Mouse (Mus musculus): ENCODE measurements around the gene Timm13. TPM values are rescaled to one million over a fixed set of nuclear protein-coding genes. Genes with fewer than 3 reads are reported as not detected.

Gene Timm13
- total RNA-seq, 2 experiments from 2014 or later, result 120 to 153 TPM

DNA sequence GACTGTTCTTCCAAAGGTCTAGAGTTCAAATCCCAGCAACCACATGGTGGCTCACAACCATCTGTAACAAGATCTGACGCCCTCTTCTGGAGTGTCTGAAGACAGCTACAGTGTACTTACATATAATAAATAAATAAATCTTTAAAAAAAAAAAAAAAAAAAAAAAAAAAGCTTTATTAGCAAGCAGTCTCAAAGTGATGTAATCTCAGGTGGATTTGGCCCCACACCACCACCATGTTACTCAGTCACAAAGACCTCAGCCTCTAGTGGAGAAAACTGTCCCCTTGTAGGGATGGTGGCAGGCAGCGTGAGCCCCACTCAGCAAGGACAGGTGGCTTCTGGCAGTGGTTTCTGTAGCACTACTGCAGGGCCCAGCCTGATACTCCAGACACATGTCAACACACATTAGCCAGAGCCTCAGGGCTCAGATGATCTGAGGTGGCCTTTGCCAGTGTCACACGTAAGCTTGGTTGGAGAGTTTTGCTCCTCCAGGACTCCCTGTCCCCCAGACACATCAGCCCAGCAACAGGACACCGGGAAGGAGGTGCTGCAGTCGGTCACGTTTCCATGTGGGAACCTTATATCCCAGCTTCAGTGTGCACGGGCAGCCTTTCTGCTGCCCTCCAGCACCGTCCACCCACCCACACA is 12.7 kb upstream of the Timm13 start:
- no peak for DNase-seq (ENCODE audit: low spot score in 2 of 2)
- intact Hi-C loops (cut with DNase I), result loop anchor here (10.0 kb wide), 1 partner anchor 171 kb away; no protein-coding TSS in a partner anchor

DNA sequence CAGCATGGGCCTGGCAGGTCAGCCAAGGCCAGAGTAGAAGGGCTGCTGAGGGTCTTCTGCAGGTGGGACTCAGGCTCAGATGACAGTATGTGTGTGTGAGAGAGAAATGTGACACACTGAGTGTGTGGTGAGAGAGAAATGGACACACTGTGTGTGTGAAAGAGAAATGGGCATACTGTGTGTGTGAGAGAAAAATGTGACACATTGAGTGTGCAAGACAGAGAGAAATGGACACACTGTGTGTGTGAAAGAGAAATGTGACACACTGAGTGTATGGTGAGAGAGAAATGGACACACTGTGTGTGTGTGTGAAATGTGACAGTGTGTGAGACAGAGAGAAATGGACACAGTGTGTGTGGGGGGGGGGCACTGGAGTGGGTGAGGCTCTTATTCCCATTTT is 11.1 kb upstream of the Timm13 start:
- no peak for DNase-seq (ENCODE audit: low spot score in 2 of 2)
- intact Hi-C loops (cut with DNase I), result loop anchor here (10.0 kb wide), 1 partner anchor 173 kb away; no protein-coding TSS in a partner anchor

DNA sequence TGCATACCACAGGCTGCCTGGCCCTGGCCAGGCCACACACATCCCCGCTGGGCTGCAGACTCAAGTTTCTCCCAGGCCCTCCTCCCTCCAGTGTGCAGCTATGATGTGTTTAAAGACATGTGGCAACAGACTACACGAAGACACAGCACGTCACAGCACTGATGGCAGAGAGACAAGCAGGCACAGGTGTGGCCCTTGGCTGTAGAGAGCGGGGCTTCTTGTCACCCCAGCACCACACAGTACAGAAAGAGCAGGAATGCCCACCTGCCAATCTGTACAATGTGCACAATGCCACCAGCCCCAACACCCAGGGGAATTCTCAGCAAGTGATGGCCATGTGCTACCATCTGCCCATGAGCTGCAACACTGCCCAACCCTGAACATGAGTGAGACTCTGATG is 10.6 kb upstream of the Timm13 start:
- DNase-seq (ENCODE audit: low spot score in 2 of 2), result no peak
- intact Hi-C loops (cut with DNase I), result loop anchor here (10.0 kb wide), 1 partner anchor 173 kb away; no protein-coding TSS in a partner anchor

DNA sequence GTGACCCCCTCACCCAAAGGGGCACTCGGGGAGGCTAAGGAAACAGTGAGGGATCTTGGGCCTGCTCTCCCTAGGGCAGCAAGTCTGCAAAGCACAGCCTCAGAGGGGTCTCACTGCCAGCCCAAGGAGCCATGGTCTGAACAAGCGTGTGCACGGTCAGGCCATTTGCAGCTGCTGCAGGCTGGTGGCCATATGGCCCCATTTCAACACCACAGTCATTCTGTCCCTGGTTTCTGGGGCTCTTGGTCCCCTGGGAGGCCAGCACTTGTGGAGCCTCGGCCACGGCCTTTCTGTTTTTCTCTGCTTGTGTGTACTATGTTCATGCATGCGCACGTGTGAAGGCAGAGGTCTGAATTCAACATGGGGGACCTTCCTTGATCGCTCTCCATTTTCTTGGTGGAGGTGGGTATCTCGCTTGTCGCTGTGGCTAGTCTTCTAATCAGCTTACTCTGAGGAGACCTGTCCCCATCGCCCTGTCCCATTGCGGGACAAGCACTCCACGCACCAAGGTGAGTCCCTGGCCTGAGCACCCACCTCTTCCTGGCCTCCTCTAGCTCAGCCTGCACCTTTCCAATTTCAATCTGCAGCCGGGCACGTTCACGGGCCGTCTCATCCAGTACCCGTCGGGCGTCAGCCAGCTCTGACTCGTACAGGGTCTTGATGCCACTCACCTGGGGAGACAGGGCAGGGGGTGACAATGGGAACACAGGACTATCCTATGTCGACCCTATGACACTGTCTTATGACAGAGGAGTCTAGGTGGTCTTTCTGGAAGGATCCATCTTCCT is 8.8 kb upstream of the Timm13 start:
- DNase-seq (ENCODE audit: low spot score in 2 of 2), result no peak
- intact Hi-C loops (cut with DNase I), result loop anchor here (10.0 kb wide), 1 partner anchor 175 kb away; no protein-coding TSS in a partner anchor

DNA sequence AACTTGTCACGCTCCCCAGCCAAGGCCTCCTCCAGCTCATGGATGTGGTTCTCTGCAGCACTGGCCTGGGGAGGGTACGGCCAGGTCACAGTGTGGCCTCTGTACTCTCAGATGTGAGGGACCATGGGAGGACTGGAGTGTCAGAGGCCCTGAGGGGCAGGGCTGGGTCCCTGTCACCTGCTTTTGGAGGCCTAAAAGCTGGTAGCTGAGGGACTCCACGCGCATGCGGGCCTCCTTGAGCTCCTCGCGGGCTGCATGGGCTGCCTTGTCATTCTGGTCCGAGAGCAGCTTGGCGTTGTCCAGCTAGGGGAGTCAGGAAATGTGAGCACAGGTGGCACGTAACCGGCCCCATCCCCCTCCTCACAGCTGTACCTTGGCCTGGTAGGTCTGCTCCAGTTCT is 3.9 kb upstream of the Timm13 start:
- DNase-seq (ENCODE audit: low spot score in 2 of 2), result no peak
- intact Hi-C loops (cut with DNase I), result no loop called here

DNA sequence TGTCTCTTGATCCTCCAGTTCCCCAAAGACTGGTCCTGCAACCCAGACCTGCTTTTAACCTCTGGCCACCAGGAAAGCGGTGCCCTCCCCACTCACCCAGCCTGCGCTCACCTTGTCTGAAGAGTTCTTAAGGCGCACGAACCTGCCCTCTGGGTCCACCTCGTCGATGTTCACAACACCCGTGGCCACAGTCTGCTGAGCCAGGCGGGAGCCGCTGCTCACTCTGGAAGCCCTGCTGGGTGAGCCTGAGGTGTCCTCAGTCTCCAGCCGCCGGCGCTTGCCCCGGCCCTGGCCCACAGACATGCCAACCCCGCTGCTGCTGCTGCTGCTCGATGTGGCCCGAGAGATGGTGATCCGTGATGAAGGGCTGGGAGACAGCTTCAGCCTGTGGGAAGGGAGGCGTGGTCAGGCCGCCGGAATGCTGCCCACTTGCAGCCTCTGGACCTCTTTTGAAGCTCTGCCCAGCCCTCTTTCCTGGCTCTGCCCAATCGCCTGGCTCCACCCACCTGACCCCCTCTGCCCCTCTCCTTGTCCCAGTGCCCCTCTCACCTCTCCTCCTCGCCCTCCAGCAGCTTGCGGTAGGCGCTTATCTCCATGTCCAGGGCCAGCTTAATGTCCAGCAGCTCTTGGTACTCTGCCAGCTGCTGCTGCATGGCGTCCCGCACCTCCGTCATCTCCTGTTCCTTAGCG is 3.4 kb upstream of the Timm13 start:
- DNase-seq (ENCODE audit: low spot score in 2 of 2), result no peak
- intact Hi-C loops (cut with DNase I), result no loop called here

DNA sequence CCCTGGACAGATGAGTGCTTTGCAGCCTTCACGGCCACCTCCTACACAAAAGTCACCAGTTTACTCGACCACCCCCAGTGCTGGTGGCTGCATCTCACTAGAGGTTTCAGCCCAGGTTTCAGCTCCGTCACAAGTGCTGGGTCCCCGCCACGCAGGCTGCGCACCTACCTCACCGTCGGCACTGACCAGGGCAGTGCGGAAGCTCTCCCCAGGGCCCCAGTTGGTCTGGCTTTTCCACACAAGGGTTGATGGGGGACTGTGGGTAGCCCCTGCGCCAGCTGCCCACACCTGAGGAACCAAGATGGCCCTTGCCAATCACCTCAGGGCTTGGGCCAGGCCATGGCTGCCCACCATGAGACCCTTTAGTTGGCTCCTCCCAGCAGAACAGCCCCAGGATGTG is 2.5 kb upstream of the Timm13 start:
- DNase-seq (ENCODE audit: low spot score in 2 of 2), result no peak
- intact Hi-C loops (cut with DNase I), result no loop called here

DNA sequence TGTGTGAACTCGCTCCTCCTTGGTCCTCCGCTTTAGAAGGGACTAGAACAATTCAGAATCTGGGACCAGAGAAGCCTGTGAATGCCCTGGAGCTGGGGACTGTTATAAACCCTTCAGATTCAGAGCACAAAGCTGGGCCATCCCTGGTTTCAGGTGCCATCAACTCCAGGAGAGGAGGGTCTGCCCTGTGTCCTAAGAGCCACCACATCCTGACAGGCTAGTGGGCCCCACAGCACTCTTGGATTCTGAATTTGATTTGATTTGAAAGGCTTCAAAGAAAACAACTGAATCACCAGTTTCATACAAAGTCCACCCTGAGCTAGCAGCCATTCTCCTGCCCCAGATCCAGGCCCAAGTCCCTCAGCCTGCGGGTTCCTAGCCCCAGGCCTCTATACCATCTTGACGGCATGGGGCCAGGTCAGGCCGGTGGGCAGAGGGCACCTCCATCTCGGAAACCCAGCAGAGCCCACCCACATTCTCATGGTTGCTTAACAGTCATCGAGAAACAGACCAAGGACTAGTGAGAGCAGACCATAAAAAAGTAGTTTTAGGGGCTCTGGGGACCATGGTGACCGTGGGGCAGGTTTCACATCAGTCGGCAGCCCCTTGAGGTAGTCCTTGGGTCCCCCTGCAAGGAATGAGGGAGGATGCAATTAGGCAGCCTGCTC is 1.6 kb upstream of the Timm13 start:
- no peak for DNase-seq (ENCODE audit: low spot score in 2 of 2)
- intact Hi-C loops (cut with DNase I), result no loop called here

DNA sequence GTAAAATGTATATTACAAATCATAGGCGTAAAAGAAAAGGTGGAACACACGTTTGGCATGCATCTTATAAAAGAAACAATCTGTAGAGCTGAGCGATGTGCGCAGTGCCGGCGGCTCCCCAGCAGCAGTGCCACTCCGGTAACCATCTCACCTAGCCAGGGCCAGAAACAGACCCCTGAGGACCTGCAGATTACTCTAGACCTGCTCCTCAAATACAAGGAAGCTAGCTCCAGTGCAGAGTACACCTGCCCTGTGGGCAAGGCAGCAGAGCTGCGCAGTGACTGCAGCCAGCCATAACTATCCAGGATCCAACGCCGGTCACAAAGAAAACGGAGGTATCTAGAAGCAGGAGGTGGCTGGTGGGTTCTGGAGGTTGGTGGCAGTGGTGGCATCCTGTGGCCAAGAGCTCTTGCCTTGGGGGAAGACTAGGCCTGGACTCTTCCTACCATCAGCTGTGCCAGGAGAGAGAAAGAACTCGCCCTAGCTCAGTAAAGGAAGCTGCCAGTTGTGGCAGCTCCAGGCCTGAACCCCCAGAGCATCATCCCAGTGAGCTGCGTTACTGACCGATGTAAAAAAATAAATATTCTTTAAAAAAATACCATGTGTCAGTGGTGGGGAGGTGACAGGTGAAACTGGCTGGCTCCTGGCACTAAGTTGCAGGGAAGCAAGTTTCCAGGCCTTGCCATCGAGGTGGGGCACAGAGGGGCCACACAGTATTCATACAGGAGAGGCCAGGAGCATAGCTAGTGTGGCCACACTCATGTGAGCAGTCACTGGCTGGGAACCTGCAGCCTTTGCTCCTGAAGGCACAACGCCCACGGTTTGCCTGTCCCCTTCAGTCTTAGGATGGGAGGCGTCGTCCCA is 872 bp upstream of the Timm13 start:
- intact Hi-C loops (cut with DNase I), result no loop called here
- no peak for DNase-seq (ENCODE audit: low spot score in 2 of 2)

DNA sequence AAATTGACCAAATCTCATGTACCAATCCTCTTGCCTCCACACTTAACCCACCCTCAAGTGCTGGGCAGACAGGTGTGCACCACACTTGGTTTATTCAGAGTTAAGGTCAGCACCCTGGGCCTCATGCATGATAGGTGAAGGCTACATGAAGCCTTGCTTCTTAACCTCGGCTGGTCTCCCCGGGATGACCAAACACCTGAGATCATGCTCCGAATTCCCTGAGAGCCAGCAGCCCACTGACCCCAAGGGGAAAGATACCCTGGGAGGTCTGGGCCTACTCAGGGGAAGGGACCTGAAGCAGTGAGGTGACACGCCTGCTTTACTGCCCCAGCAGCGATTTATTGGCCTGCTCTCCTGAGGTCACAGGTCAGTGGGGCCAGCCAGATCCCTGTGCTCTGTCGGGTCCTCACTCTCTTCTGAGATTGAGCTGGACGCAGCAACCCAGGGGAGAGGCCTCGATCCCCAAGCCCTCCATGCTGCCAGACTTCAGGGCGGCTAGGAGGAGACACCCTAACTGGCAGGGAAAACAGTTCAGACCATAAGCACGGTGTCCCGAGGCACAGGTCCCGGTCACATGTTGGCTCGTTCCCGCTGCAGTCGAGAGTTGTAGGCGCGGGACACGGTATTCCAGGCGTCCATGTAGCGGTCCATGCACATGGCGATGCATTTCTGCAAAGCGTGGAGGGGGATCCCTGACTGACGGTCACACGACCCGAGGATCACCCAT is 1.0 kb downstream of the Timm13 start:
- intact Hi-C loops (cut with DNase I), result no loop called here
- no peak for DNase-seq (ENCODE audit: low spot score in 2 of 2)

DNA sequence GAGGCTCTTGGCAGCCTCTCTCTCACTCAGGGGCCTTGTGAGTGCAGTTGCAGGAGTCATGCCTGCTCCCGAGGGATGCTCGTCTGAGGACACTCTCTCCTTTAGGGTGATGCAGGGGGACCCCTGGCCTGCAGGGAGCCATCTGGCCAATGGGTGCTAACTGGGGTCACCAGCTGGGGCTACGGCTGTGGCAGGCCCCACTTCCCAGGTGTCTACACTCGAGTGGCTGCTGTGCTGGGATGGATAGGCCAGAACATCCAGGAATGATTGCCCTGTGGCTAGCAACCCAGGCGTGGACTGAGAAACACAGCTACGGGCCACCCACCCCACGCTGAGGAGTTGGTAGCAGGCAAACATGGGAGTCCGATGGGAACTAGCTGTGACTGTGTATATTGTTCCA is 1.7 kb downstream of the Timm13 start:
- intact Hi-C loops (cut with DNase I), result no loop called here
- DNase-seq (ENCODE audit: low spot score in 2 of 2), result no peak

DNA sequence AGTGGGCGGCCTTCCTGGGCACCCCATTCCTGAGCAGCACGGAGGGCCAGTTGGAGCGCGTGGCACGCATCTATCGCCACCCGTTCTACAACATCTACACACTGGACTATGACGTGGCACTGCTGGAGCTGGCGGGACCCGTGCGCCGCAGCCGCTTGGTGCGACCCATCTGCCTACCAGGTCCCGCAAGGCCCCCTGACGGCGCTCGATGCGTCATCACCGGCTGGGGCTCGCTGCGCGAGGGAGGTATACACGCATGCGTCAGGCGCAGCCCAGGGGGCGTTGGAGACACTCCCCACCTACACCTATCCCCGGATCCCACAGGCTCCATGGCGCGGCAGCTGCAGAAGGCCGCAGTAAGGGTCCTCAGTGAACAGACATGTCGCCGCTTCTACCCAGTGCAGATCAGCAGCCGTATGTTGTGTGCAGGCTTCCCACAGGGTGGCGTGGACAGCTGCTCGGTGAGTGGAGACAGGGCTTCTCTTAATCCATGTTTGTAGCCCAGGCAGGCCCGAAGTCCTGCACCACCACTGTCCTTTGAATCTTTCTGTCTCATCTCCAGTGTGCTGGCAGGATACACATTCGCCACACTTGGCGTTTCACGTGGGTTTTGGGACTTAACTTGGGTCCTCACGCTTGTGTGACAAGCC is 2.8 kb downstream of the Timm13 start:
- intact Hi-C loops (cut with DNase I), result no loop called here

DNA sequence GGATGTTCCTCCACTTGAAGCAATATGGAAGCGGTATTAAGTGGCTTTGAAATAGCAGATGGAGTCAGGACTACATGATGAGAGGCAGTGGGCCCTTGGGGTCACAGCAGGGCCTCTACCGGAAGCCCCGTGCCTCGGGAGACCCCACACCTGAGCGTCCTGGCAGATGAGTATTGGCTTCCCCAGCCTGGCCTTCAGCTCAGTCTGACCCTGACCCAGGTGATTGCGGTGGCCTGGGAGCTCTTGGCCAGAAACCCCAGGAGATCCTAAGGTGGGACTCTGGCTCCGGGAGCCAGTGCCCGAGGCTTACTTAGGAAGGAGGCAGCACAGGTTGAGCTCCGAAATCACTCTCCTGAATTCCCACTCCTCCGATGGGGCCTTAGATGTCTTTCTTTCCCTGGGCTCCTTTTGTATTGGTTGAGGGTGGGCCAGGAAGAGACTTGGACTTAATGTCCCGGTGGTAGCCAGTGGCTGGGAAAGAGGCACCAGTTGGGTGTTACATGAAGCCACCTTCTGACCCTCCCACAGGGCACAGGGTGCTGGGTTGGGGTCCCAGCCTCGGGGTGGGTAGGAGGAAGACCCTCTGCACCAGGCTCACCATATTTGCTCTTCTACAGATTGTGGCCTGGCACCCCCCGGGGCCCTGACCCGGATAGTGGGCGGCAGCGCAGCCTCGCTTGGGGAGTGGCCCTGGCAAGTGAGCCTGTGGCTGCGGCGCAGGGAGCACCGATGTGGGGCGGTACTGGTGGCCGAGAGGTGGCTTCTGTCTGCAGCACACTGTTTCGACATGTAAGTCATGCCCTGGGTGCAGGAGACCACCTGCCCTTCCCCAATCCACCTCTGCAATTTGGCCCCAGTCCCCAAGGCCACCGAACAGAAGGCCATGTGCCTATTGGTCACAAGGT is 3.9 kb downstream of the Timm13 start:
- intact Hi-C loops (cut with DNase I), result no loop called here
- DNase-seq (ENCODE audit: low spot score in 2 of 2), result no peak

More for the DNA sequence above, 2.8 kb downstream of the Timm13 start:
- peak; percentile 67 to 77 for DNase-seq (ENCODE audit: low spot score in 2 of 2)

DNA sequence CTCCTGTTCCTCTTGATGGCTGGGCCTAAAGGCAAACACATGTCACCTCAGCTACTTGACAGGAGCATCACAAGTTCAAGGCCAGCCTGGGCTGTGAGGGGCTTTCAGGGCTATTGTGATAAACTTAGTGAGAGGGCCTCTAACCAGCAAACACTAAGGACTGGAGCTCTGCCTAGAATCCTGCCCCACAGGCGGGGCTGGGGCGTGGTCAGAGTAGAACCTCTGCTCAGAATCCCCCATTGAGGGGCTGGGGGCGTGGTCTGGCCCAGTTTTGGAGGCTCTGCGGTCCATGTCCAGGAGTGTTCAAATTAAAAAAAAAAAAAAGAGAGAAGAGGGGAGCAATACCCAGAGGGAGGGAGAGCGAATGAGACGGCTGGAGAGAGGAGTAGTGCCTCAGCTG is 5.1 kb downstream of the Timm13 start:
- intact Hi-C loops (cut with DNase I), result no loop called here
- no peak for DNase-seq (ENCODE audit: low spot score in 2 of 2)

DNA sequence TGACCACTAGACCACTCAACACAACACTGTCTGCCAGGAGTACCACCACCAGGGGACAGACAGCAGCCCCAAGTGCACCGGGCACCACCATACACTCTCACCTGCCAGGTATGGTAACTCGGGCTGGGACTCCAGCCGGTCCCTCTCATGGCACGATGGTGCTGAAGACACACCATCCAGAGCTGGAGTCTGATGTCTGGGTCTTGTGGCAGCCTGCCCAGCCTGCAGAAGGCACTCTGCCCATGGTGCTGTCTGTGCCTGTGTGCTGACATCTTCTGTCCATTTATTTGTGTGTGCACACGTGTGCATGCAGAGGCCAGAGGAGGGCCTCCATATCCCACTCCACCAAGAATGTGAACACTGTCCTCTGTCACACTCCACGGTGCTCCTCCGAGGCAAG is 5.7 kb downstream of the Timm13 start:
- DNase-seq (ENCODE audit: low spot score in 2 of 2), result no peak
- intact Hi-C loops (cut with DNase I), result no loop called here

DNA sequence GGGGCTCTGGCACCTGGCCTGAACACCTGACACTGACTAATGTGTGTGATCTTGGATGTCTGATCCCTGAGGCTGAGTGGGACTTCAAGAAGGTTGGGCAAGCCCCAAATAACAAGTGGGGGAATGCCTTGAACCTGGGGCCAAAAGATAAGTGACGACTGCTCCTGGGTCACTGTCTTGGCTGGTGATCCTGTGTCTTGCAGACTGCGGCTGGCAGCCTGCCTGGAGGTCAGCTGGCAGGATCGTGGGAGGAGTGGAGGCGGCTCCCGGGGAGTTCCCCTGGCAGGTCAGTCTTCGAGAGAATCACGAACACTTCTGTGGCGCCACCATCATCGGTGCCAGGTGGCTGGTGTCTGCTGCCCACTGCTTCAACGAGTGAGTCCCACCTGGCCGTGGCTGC is 13.6 kb downstream of the Timm13 start:
- no peak for DNase-seq (ENCODE audit: low spot score in 2 of 2)
- intact Hi-C loops (cut with DNase I), result no loop called here

DNA sequence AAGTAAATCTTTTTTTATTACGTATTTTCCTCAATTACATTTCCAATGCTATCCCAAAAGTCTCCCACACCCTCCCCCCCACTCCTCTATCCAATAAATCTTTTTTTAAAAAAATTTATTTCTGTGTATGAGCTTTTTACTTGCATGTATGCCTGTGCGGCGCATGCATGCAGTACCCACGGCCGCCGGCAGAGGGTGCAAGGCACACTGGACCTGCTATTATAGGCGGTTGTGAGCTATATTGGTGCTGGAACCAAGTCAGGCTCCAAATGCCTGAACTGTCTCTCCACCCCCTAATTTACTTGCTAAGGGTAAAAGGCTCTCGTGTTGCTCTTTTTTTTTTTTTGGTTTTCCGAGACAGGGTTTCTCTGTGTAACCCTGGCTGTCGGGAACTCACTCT is 19.5 kb downstream of the Timm13 start:
- DNase-seq (ENCODE audit: low spot score in 2 of 2), result peak; percentile 45 to 51
- intact Hi-C loops (cut with DNase I), result loop anchor here (2.0 kb wide), 1 partner anchor 134 kb away; no protein-coding TSS in a partner anchor

Measured in left cerebral cortex, postnatal 36 days (tissue).